Mouse (Mus musculus) forebrain, embryonic 13.5 days (tissue): ENCODE results near the gene T. TPM values are rescaled to one million over a fixed set of nuclear protein-coding genes. Genes with fewer than 3 reads are reported as not detected.

Source experiments
- ATAC-seq: fragments of 200-750 bp; cut with Nextera tagmentation; 2 replicates; pipeline ENCODE4 v1.8.0; 2017
- H3K27ac ChIP-seq: fragments of 300-500 bp; sonication (generic); 2 replicates; pipeline ENCODE4 v1.5.1; 2015; ENCODE audit warnings: inconsistent platforms, mild to moderate bottlenecking, moderate library complexity
- H3K27me3 ChIP-seq: fragments of 300-500 bp; sonication (generic); 2 replicates; pipeline ENCODE4 v1.6.1; 2015; ENCODE audit warnings: mild to moderate bottlenecking, inconsistent platforms
- H3K36me3 ChIP-seq: fragments of 300-500 bp; sonication (generic); 2 replicates; pipeline ENCODE4 v1.6.1; 2015; ENCODE audit warnings: mild to moderate bottlenecking, inconsistent platforms; ENCODE audit not compliant: poor library complexity, severe bottlenecking
- H3K4me1 ChIP-seq: fragments of 300-500 bp; sonication (generic); 2 replicates; pipeline ENCODE4 v1.6.1; 2015; ENCODE audit warnings: inconsistent platforms
- H3K4me2 ChIP-seq: fragments of 300-500 bp; sonication (generic); 2 replicates; pipeline ENCODE4 v1.6.1; 2015; ENCODE audit warnings: inconsistent platforms, mild to moderate bottlenecking, moderate library complexity
- H3K4me3 ChIP-seq: fragments of 300-500 bp; sonication (generic); 2 replicates; pipeline ENCODE4 v1.5.1; 2015; ENCODE audit warnings: mild to moderate bottlenecking, inconsistent platforms
- H3K9ac ChIP-seq: fragments of 300-500 bp; sonication (generic); 2 replicates; pipeline ENCODE4 v1.6.1; 2015; ENCODE audit warnings: mild to moderate bottlenecking, inconsistent platforms
- H3K9me3 ChIP-seq: fragments of 300-500 bp; sonication (generic); replicated peaks from 2 replicates; pipeline ENCODE4 v1.6.1; 2016; ENCODE audit warnings: inconsistent platforms
- WGBS: fragments of 180-500 bp; shearing (Covaris S2); methylation state at CpG from one replicate; pipeline ENCODE4 v1.1.7; 2015; 5-methylcytosine and 5-hydroxymethylcytosine counted together
- polyA plus RNA-seq: library from polyadenylated mRNA; unstranded; fragments of >200 nt; fragmentation: Nextera tagmentation; extraction: Ambion mirVana; gene quantifications from 2 replicates; pipeline ENCODE4 v1.2.1, GENCODE M21; 2015

Gene T
- polyA plus RNA-seq, 1 experiment from 2014 or later, result 0.70 TPM

- no peak overlapping the region for H3K4me3 ChIP-seq
- peaks cover 20% of the 10 kb centered on the region for H3K27me3 ChIP-seq
- no peak for ATAC-seq
- 5% methylated on average over 16 of the region's 16 CpGs for WGBS
- no peaks in the 10 kb centered on the region for H3K9me3 ChIP-seq
- no peak overlapping the region for H3K9ac ChIP-seq
- no peak overlapping the region for H3K4me2 ChIP-seq
- no peak overlapping the region for H3K27ac ChIP-seq
- H3K4me1 ChIP-seq, result peaks cover 9% of the 10 kb centered on the region
- no peaks in the 10 kb centered on the region for H3K36me3 ChIP-seq
These were observed 25.5 kb upstream of the T start for GRCm38 (mm10) chr17:8408589-8409295.

- whole genome bisulfite sequencing, result 90% methylated on average over 2 of the region's 2 CpGs
- H3K4me1 ChIP-seq, result peaks cover 20% of the 10 kb centered on the region
- no peak overlapping the region for H3K27ac ChIP-seq
These were observed 23.9 kb upstream of the T start for GRCm38 (mm10) chr17:8410330-8410729.

GRCm38 (mm10) chr17:8413656-8414055 lies 20.6 kb upstream of the T start:
- WGBS, result 51% methylated on average over 5 of the region's 5 CpGs
- H3K27ac ChIP-seq, result no peak overlapping the region
- H3K27me3 ChIP-seq, result peaks cover 21% of the 10 kb centered on the region
- peaks cover 11% of the 10 kb centered on the region for H3K4me1 ChIP-seq
- H3K9me3 ChIP-seq, result no peaks in the 10 kb centered on the region
- ATAC-seq, result no peak
- H3K4me3 ChIP-seq, result no peak overlapping the region
- no peak overlapping the region for H3K4me2 ChIP-seq
- H3K36me3 ChIP-seq, result no peaks in the 10 kb centered on the region
- H3K9ac ChIP-seq, result no peak overlapping the region

More at GRCm38 (mm10) chr17:8410330-8410729, 23.9 kb upstream of the T start:
- Histone ChIP-seq H3K9ac (no peak overlapping the region), H3K4me2 (no peak overlapping the region), H3K27me3 (peaks cover 22% of the 10 kb centered on the region), H3K4me3 (no peak overlapping the region), H3K9me3 (no peaks in the 10 kb centered on the region), H3K36me3 (no peaks in the 10 kb centered on the region)
- no peak for ATAC-seq

GRCm38 (mm10) chr17:8415533-8415932 lies 18.7 kb upstream of the T start:
- Histone ChIP-seq H3K9me3 (no peaks in the 10 kb centered on the region), H3K36me3 (no peaks in the 10 kb centered on the region), H3K4me3 (no peak overlapping the region), H3K9ac (0 out of 2 replicates have a peak overlapping the region, but pooled peaks have one; percentile 0), H3K4me1 (peaks cover 11% of the 10 kb centered on the region), H3K27me3 (peaks cover 14% of the 10 kb centered on the region), H3K4me2 (no peak overlapping the region), H3K27ac (no peak overlapping the region)
- 16% methylated on average over 8 of the region's 8 CpGs for WGBS
- peak; percentile 27; the same call in 1 of the 2 replicates for ATAC-seq

- H3K9ac ChIP-seq, result no peak overlapping the region
- H3K27me3 ChIP-seq, result peaks cover 18% of the 10 kb centered on the region
- peaks cover 11% of the 10 kb centered on the region for H3K4me1 ChIP-seq
- 67% methylated on average over 8 of the region's 8 CpGs for WGBS
- ATAC-seq, result no peak
- no peak overlapping the region for H3K4me3 ChIP-seq
- H3K9me3 ChIP-seq, result no peaks in the 10 kb centered on the region
- H3K4me2 ChIP-seq, result no peak overlapping the region
- no peak overlapping the region for H3K27ac ChIP-seq
- no peaks in the 10 kb centered on the region for H3K36me3 ChIP-seq
These were observed 17.4 kb upstream of the T start for GRCm38 (mm10) chr17:8416865-8417264.

GRCm38 (mm10) chr17:8420739-8421138 lies 13.5 kb upstream of the T start:
- ATAC-seq, result no peak
- H3K4me3 ChIP-seq, result no peak overlapping the region
- no peak overlapping the region for H3K4me2 ChIP-seq
- H3K4me1 ChIP-seq, result no peaks in the 10 kb centered on the region
- H3K9ac ChIP-seq, result no peak overlapping the region
- H3K9me3 ChIP-seq, result no peaks in the 10 kb centered on the region
- no peaks in the 10 kb centered on the region for H3K36me3 ChIP-seq
- no peak overlapping the region for H3K27ac ChIP-seq
- 62% methylated on average over 1 of the region's 1 CpGs for WGBS
- H3K27me3 ChIP-seq, result 0 out of 2 replicates have a peak, but pooled peaks cover 8% of the 10 kb centered on the region

GRCm38 (mm10) chr17:8421517-8421916 lies 12.7 kb upstream of the T start:
- no peak for ATAC-seq
- Histone ChIP-seq H3K4me1 (no peaks in the 10 kb centered on the region), H3K9ac (no peak overlapping the region), H3K27me3 (peaks cover 15% of the 10 kb centered on the region), H3K27ac (no peak overlapping the region), H3K4me2 (no peak overlapping the region), H3K4me3 (no peak overlapping the region), H3K9me3 (no peaks in the 10 kb centered on the region), H3K36me3 (no peaks in the 10 kb centered on the region)
- WGBS, result 59% methylated on average over 5 of the region's 5 CpGs

GRCm38 (mm10) chr17:8423283-8423682 lies 10.9 kb upstream of the T start:
- H3K4me1 ChIP-seq, result no peaks in the 10 kb centered on the region
- no peaks in the 10 kb centered on the region for H3K36me3 ChIP-seq
- H3K9me3 ChIP-seq, result no peaks in the 10 kb centered on the region
- no peak overlapping the region for H3K4me3 ChIP-seq
- no peak for ATAC-seq
- no peak overlapping the region for H3K27ac ChIP-seq
- peaks cover 32% of the 10 kb centered on the region for H3K27me3 ChIP-seq
- WGBS, result 46% methylated on average over 2 of the region's 2 CpGs
- no peak overlapping the region for H3K9ac ChIP-seq
- no peak overlapping the region for H3K4me2 ChIP-seq

GRCm38 (mm10) chr17:8429436-8429835 lies 4.8 kb upstream of the T start:
- no peak for ATAC-seq
- H3K4me1 ChIP-seq, result peaks cover 10% of the 10 kb centered on the region; the same call in 1 of the 2 replicates
- peaks cover 86% of the 10 kb centered on the region for H3K27me3 ChIP-seq
- H3K9ac ChIP-seq, result no peak overlapping the region
- H3K9me3 ChIP-seq, result no peaks in the 10 kb centered on the region
- H3K4me2 ChIP-seq, result no peak overlapping the region
- no peak overlapping the region for H3K27ac ChIP-seq
- WGBS, result 0% methylated on average over 16 of the region's 16 CpGs
- no peak overlapping the region for H3K4me3 ChIP-seq
- no peaks in the 10 kb centered on the region for H3K36me3 ChIP-seq

- Histone ChIP-seq H3K4me3 (no peak overlapping the region), H3K9me3 (no peaks in the 10 kb centered on the region), H3K36me3 (no peaks in the 10 kb centered on the region), H3K27me3 (peaks cover 90% of the 10 kb centered on the region), H3K9ac (no peak overlapping the region), H3K27ac (no peak overlapping the region), H3K4me1 (peaks cover 10% of the 10 kb centered on the region; the same call in 1 of the 2 replicates), H3K4me2 (no peak overlapping the region)
- ATAC-seq, result no peak
- WGBS, result under 1% methylated on average over 5 of the region's 5 CpGs
These were observed 4.3 kb upstream of the T start for GRCm38 (mm10) chr17:8429896-8430295.

GRCm38 (mm10) chr17:8432179-8432800 lies 1.9 kb upstream of the T start:
- 2% methylated on average over 17 of the region's 17 CpGs for WGBS
- Histone ChIP-seq H3K27ac (no peak overlapping the region), H3K4me2 (no peak overlapping the region), H3K27me3 (peaks cover 100% of the 10 kb centered on the region), H3K9me3 (no peaks in the 10 kb centered on the region), H3K4me3 (no peak overlapping the region), H3K4me1 (peaks cover 10% of the 10 kb centered on the region; the same call in 1 of the 2 replicates), H3K36me3 (no peaks in the 10 kb centered on the region), H3K9ac (no peak overlapping the region)
- no peak for ATAC-seq

GRCm38 (mm10) chr17:8433121-8433977 lies 874 bp upstream of the T start:
- H3K4me3 ChIP-seq, result peak overlapping the region; percentile 13; the same call in 1 of the 2 replicates
- no peaks in the 10 kb centered on the region for H3K36me3 ChIP-seq
- H3K9me3 ChIP-seq, result no peaks in the 10 kb centered on the region
- H3K4me2 ChIP-seq, result peak overlapping the region; percentile 37
- ATAC-seq, result no peak
- H3K9ac ChIP-seq, result no peak overlapping the region
- H3K27ac ChIP-seq, result no peak overlapping the region
- WGBS, result under 1% methylated on average over 52 of the region's 52 CpGs
- H3K4me1 ChIP-seq, result peaks cover 10% of the 10 kb centered on the region; the same call in 1 of the 2 replicates
- H3K27me3 ChIP-seq, result peaks cover 100% of the 10 kb centered on the region
